Mouse (Mus musculus) liver, embryonic 12.5 days (tissue): ENCODE measurements around the gene Rab11fip4. TPM values are rescaled to one million over a fixed set of nuclear protein-coding genes. Genes with fewer than 3 reads are reported as not detected.
A peak's percentile ranks its signal among the peaks of the same experiment; 100 is the strongest.

Experiments used
- ATAC-seq: fragments of 200-750 bp; cut with Nextera tagmentation; 2 replicates; pipeline ENCODE4 v1.8.0; 2017; ENCODE audit warnings: moderate number of reproducible peaks, mild to moderate bottlenecking, moderate library complexity
- H3K27ac ChIP-seq: fragments of 300-500 bp; sonication (generic); 2 replicates; pipeline ENCODE4 v1.5.1; 2016; ENCODE audit warnings: mild to moderate bottlenecking
- H3K27me3 ChIP-seq: fragments of 300-500 bp; sonication (generic); replicated peaks from 2 replicates; pipeline ENCODE4 v1.6.1; 2016; ENCODE audit warnings: mild to moderate bottlenecking, moderate library complexity
- H3K36me3 ChIP-seq: fragments of 300-500 bp; sonication (generic); 2 replicates; pipeline ENCODE4 v1.6.1; 2016; ENCODE audit warnings: mild to moderate bottlenecking, moderate library complexity
- H3K4me1 ChIP-seq: fragments of 300-500 bp; sonication (generic); 2 replicates; pipeline ENCODE4 v1.6.1; 2016
- H3K4me2 ChIP-seq: fragments of 300-500 bp; sonication (generic); 2 replicates; pipeline ENCODE4 v1.6.1; 2016; ENCODE audit warnings: mild to moderate bottlenecking, moderate library complexity
- H3K4me3 ChIP-seq: fragments of 300-500 bp; sonication (generic); 2 replicates; pipeline ENCODE4 v1.5.1; 2016; ENCODE audit warnings: mild to moderate bottlenecking, moderate library complexity
- H3K9ac ChIP-seq: fragments of 300-500 bp; sonication (generic); 2 replicates; pipeline ENCODE4 v1.6.1; 2016; ENCODE audit warnings: mild to moderate bottlenecking, moderate library complexity
- H3K9me3 ChIP-seq: fragments of 300-500 bp; sonication (generic); replicated peaks from 2 replicates; pipeline ENCODE4 v1.6.1; 2016; ENCODE audit warnings: mild to moderate bottlenecking, moderate library complexity
- WGBS: fragments of 180-500 bp; shearing (Covaris S2); methylation state at CpG from one replicate; pipeline ENCODE4 v1.1.7; 2016; ENCODE audit not compliant: insufficient replicate concordance; 5-methylcytosine and 5-hydroxymethylcytosine counted together
- polyA plus RNA-seq: library from polyadenylated mRNA; unstranded; fragments of >200 nt; fragmentation: Nextera tagmentation; extraction: Ambion mirVana; gene quantifications from 2 replicates; pipeline ENCODE4 v1.2.1, GENCODE M21; 2016

Gene Rab11fip4
- polyA plus RNA-seq, 1 experiment from 2014 or later, result 1.5 TPM

GRCm38 (mm10) chr11:79717271-79717670 lies 126.3 kb downstream of the Rab11fip4 start:
- Histone ChIP-seq H3K4me1 (peaks cover 12% of the 10 kb centered on the region), H3K4me3 (no peak overlapping the region), H3K4me2 (no peak overlapping the region), H3K9ac (no peak overlapping the region), H3K36me3 (no peaks in the 10 kb centered on the region), H3K27me3 (peaks cover 38% of the 10 kb centered on the region), H3K27ac (no peak overlapping the region), H3K9me3 (no peaks in the 10 kb centered on the region)
- WGBS, result 37% methylated on average over 3 of the region's 3 CpGs
- ATAC-seq, result no peak

GRCm38 (mm10) chr11:79717801-79718200 lies 126.8 kb downstream of the Rab11fip4 start:
- ATAC-seq, result no peak
- no peak overlapping the region for H3K4me2 ChIP-seq
- WGBS, result 73% methylated on average over 7 of the region's 7 CpGs

GRCm38 (mm10) chr11:79718202-79718601 lies 127.2 kb downstream of the Rab11fip4 start:
- no peak overlapping the region for H3K9ac ChIP-seq
- H3K4me1 ChIP-seq, result peaks cover 7% of the 10 kb centered on the region
- no peak overlapping the region for H3K4me3 ChIP-seq
- H3K27me3 ChIP-seq, result peaks cover 29% of the 10 kb centered on the region
- no peaks in the 10 kb centered on the region for H3K9me3 ChIP-seq
- ATAC-seq, result no peak
- H3K27ac ChIP-seq, result no peak overlapping the region
- WGBS, result 69% methylated on average over 6 of the region's 6 CpGs
- H3K4me2 ChIP-seq, result no peak overlapping the region
- H3K36me3 ChIP-seq, result no peaks in the 10 kb centered on the region

More at GRCm38 (mm10) chr11:79717801-79718200, 126.8 kb downstream of the Rab11fip4 start:
- Histone ChIP-seq H3K27me3 (peaks cover 33% of the 10 kb centered on the region), H3K4me3 (no peak overlapping the region), H3K36me3 (no peaks in the 10 kb centered on the region), H3K4me1 (peaks cover 9% of the 10 kb centered on the region), H3K27ac (no peak overlapping the region), H3K9me3 (no peaks in the 10 kb centered on the region), H3K9ac (no peak overlapping the region)

GRCm38 (mm10) chr11:79718829-79719346 lies 127.9 kb downstream of the Rab11fip4 start:
- 64% methylated on average over 8 of the region's 8 CpGs for WGBS
- H3K4me1 ChIP-seq, result peaks cover 6% of the 10 kb centered on the region
- H3K36me3 ChIP-seq, result no peaks in the 10 kb centered on the region
- ATAC-seq, result no peak
- H3K4me3 ChIP-seq, result no peak overlapping the region
- H3K9me3 ChIP-seq, result no peaks in the 10 kb centered on the region
- H3K27me3 ChIP-seq, result peaks cover 23% of the 10 kb centered on the region
- H3K27ac ChIP-seq, result no peak overlapping the region
- H3K4me2 ChIP-seq, result no peak overlapping the region
- no peak overlapping the region for H3K9ac ChIP-seq

- Histone ChIP-seq H3K4me3 (no peak overlapping the region), H3K4me1 (no peaks in the 10 kb centered on the region), H3K9ac (no peak overlapping the region), H3K4me2 (no peak overlapping the region), H3K36me3 (no peaks in the 10 kb centered on the region), H3K27ac (no peak overlapping the region), H3K27me3 (peaks cover 12% of the 10 kb centered on the region; the same call in 1 of the 2 replicates), H3K9me3 (no peaks in the 10 kb centered on the region)
- WGBS, result 60% methylated on average over 4 of the region's 4 CpGs
- ATAC-seq, result no peak
These were observed 129.7 kb downstream of the Rab11fip4 start for GRCm38 (mm10) chr11:79720737-79721136.

- no peak overlapping the region for H3K27ac ChIP-seq
- 75% methylated on average over 5 of the region's 5 CpGs for WGBS
- H3K4me3 ChIP-seq, result no peak overlapping the region
- H3K36me3 ChIP-seq, result no peaks in the 10 kb centered on the region
- no peaks in the 10 kb centered on the region; the same call in 1 of the 2 replicates for H3K27me3 ChIP-seq
- H3K4me2 ChIP-seq, result no peak overlapping the region
- no peaks in the 10 kb centered on the region for H3K9me3 ChIP-seq
- H3K4me1 ChIP-seq, result no peaks in the 10 kb centered on the region
- ATAC-seq, result no peak
- H3K9ac ChIP-seq, result no peak overlapping the region
These were observed 131.8 kb downstream of the Rab11fip4 start for GRCm38 (mm10) chr11:79722811-79723210.

- Histone ChIP-seq H3K4me3 (no peak overlapping the region), H3K9ac (no peak overlapping the region), H3K27me3 (no peaks in the 10 kb centered on the region), H3K27ac (no peak overlapping the region), H3K4me2 (no peak overlapping the region), H3K9me3 (no peaks in the 10 kb centered on the region), H3K4me1 (no peaks in the 10 kb centered on the region), H3K36me3 (no peaks in the 10 kb centered on the region)
- WGBS, result 72% methylated on average over 6 of the region's 6 CpGs
- ATAC-seq, result no peak
These were observed 134.0 kb downstream of the Rab11fip4 start for GRCm38 (mm10) chr11:79725005-79725404.

GRCm38 (mm10) chr11:79729231-79730047 lies 138.4 kb downstream of the Rab11fip4 start:
- no peaks in the 10 kb centered on the region for H3K36me3 ChIP-seq
- H3K4me2 ChIP-seq, result no peak overlapping the region
- H3K9me3 ChIP-seq, result no peaks in the 10 kb centered on the region
- ATAC-seq, result no peak
- no peak overlapping the region for H3K4me3 ChIP-seq
- H3K27me3 ChIP-seq, result no peaks in the 10 kb centered on the region
- WGBS, result 73% methylated on average over 13 of the region's 13 CpGs
- H3K9ac ChIP-seq, result no peak overlapping the region
- H3K27ac ChIP-seq, result no peak overlapping the region
- H3K4me1 ChIP-seq, result no peaks in the 10 kb centered on the region; the same call in 1 of the 2 replicates

GRCm38 (mm10) chr11:79730462-79730861 lies 139.4 kb downstream of the Rab11fip4 start:
- Histone ChIP-seq H3K9ac (no peak overlapping the region), H3K9me3 (no peaks in the 10 kb centered on the region), H3K4me2 (no peak overlapping the region), H3K36me3 (no peaks in the 10 kb centered on the region), H3K4me1 (peaks cover 4% of the 10 kb centered on the region), H3K27me3 (no peaks in the 10 kb centered on the region), H3K4me3 (no peak overlapping the region), H3K27ac (no peak overlapping the region)
- no peak for ATAC-seq
- 59% methylated on average over 2 of the region's 2 CpGs for WGBS

- no peak overlapping the region for H3K4me3 ChIP-seq
- H3K27me3 ChIP-seq, result no peaks in the 10 kb centered on the region
- no peak overlapping the region for H3K4me2 ChIP-seq
- 73% methylated on average over 5 of the region's 5 CpGs for WGBS
- H3K36me3 ChIP-seq, result no peaks in the 10 kb centered on the region
- no peak for ATAC-seq
- no peak overlapping the region for H3K9ac ChIP-seq
- no peaks in the 10 kb centered on the region for H3K9me3 ChIP-seq
- H3K4me1 ChIP-seq, result peaks cover 14% of the 10 kb centered on the region
- H3K27ac ChIP-seq, result no peak overlapping the region
These were observed 140.5 kb downstream of the Rab11fip4 start for GRCm38 (mm10) chr11:79731476-79731875.

- no peak for ATAC-seq
These were observed 142.0 kb downstream of the Rab11fip4 start for GRCm38 (mm10) chr11:79733013-79733412.

GRCm38 (mm10) chr11:79736232-79737006 lies 145.4 kb downstream of the Rab11fip4 start:
- Histone ChIP-seq H3K27me3 (0 out of 2 replicates have a peak, but pooled peaks cover 3% of the 10 kb centered on the region), H3K9ac (no peak overlapping the region; the same call in 1 of the 2 replicates), H3K4me2 (peak overlapping the region; percentile 32), H3K4me3 (no peak overlapping the region), H3K9me3 (no peaks in the 10 kb centered on the region), H3K27ac (peak overlapping the region; percentile 48), H3K36me3 (no peaks in the 10 kb centered on the region), H3K4me1 (peaks cover 46% of the 10 kb centered on the region)
- 54% methylated on average over 15 of the region's 15 CpGs for WGBS
- ATAC-seq, result peak; percentile 85

More at GRCm38 (mm10) chr11:79733013-79733412, 142.0 kb downstream of the Rab11fip4 start:
- Histone ChIP-seq H3K9ac (no peak overlapping the region), H3K27me3 (no peaks in the 10 kb centered on the region), H3K27ac (no peak overlapping the region), H3K4me1 (peaks cover 30% of the 10 kb centered on the region), H3K36me3 (no peaks in the 10 kb centered on the region), H3K4me3 (no peak overlapping the region), H3K4me2 (no peak overlapping the region), H3K9me3 (no peaks in the 10 kb centered on the region)
- WGBS, result 74% methylated on average over 6 of the region's 6 CpGs
